Mouse (Mus musculus): ENCODE results near the gene Trim31.
A peak's percentile ranks its signal among the peaks of the same experiment; 100 is the strongest.

Gene Trim31

GRCm38 (mm10) chr17:36947051-36947819, 49.3 kb downstream of the Trim31 start:
- DNase-seq, result peak; percentile 83 to 87

- DNase-seq, result no peak
These were observed 50.4 kb downstream of the Trim31 start for GRCm38 (mm10) chr17:36948286-36948685.

- DNase-seq, result no peak
These were observed 51.3 kb downstream of the Trim31 start for GRCm38 (mm10) chr17:36949265-36949664.

GRCm38 (mm10) chr17:36950981-36951947, 53.3 kb downstream of the Trim31 start, which contains the start of gene Ppp1r11:
TSS of gene Ppp1r11 (minus strand) at chr17:36951741.
- DNase-seq, result peak; percentile 98 to 99

GRCm38 (mm10) chr17:36952631-36953030, 54.7 kb downstream of the Trim31 start:
- no peak for DNase-seq

- DNase-seq, result no peak
These were observed 55.1 kb downstream of the Trim31 start for GRCm38 (mm10) chr17:36953062-36953461.

GRCm38 (mm10) chr17:36957999-36958743, 60.3 kb downstream of the Trim31 start, which contains the start of the genes Znrd1 and Znrd1as:
TSS of gene Znrd1 (minus strand) at chr17:36958559.
TSS of gene Znrd1as (plus strand) at chr17:36958592.
- DNase-seq, result peak; percentile 96

- DNase-seq, result no peak
These were observed 61.0 kb downstream of the Trim31 start for GRCm38 (mm10) chr17:36958884-36959283.

Measured in cerebellum, postnatal 10 days (tissue).